Mouse (Mus musculus) hindbrain, embryonic 15.5 days (tissue): ENCODE data around the gene Fst. TPM values are rescaled to one million over a fixed set of nuclear protein-coding genes. Genes with fewer than 3 reads are reported as not detected.
A peak's percentile ranks its signal among the peaks of the same experiment; 100 is the strongest.

Source experiments
- ATAC-seq: fragments of 200-750 bp; cut with Nextera tagmentation; 2 replicates; pipeline ENCODE4 v1.8.0; 2017; ENCODE audit warnings: low read depth, moderate number of reproducible peaks, moderate TSS enrichment; ENCODE audit not compliant: low FRiP score
- H3K27ac ChIP-seq: fragments of 300-500 bp; sonication (generic); replicated peaks from 2 replicates; pipeline ENCODE4 v1.5.1; 2015; ENCODE audit warnings: mild to moderate bottlenecking, inconsistent platforms
- H3K27me3 ChIP-seq: fragments of 300-500 bp; sonication (generic); 2 replicates; pipeline ENCODE4 v1.6.1; 2015; ENCODE audit warnings: control low read depth, inconsistent platforms
- H3K36me3 ChIP-seq: fragments of 300-500 bp; sonication (generic); 2 replicates; pipeline ENCODE4 v1.6.1; 2015; ENCODE audit warnings: control low read depth, inconsistent platforms
- H3K4me1 ChIP-seq: fragments of 300-500 bp; sonication (generic); replicated peaks from 2 replicates; pipeline ENCODE4 v1.6.1; 2015; ENCODE audit warnings: control low read depth, inconsistent platforms
- H3K4me2 ChIP-seq: fragments of 300-500 bp; sonication (generic); 2 replicates; pipeline ENCODE4 v1.6.1; 2015; ENCODE audit warnings: moderate library complexity, mild to moderate bottlenecking, inconsistent platforms
- H3K4me3 ChIP-seq: fragments of 300-500 bp; sonication (generic); 2 replicates; pipeline ENCODE4 v1.5.1; 2015; ENCODE audit warnings: mild to moderate bottlenecking, inconsistent platforms
- H3K9ac ChIP-seq: fragments of 300-500 bp; sonication (generic); 2 replicates; pipeline ENCODE4 v1.6.1; 2015; ENCODE audit warnings: inconsistent platforms
- H3K9me3 ChIP-seq: fragments of 300-500 bp; sonication (generic); 2 replicates; pipeline ENCODE4 v1.6.1; 2016; ENCODE audit warnings: control low read depth, inconsistent platforms
- WGBS: fragments of 180-500 bp; shearing (Covaris S2); methylation state at CpG from one replicate; pipeline ENCODE4 v1.1.7; 2015; 5-methylcytosine and 5-hydroxymethylcytosine counted together
- polyA plus RNA-seq: library from polyadenylated mRNA; unstranded; fragments of >200 nt; fragmentation: Nextera tagmentation; extraction: Ambion mirVana; gene quantifications from 2 replicates; pipeline ENCODE4 v1.2.1, GENCODE M21; 2015

The Fst gene
- polyA plus RNA-seq, 1 experiment from 2014 or later = 6.0 TPM

GRCm38 (mm10) chr13:114458291-114458885, 363 bp downstream of the Fst start:
- peaks cover 26% of the 10 kb centered on the region for H3K27me3 ChIP-seq
- no peak overlapping the region for H3K27ac ChIP-seq
- peak overlapping the region; percentile 34 for H3K9ac ChIP-seq
- no peaks in the 10 kb centered on the region for H3K9me3 ChIP-seq
- WGBS = under 1% methylated on average over 56 of the region's 56 CpGs
- peak; percentile 62 for ATAC-seq
- peak overlapping the region; percentile 100 for H3K4me2 ChIP-seq
- H3K4me3 ChIP-seq = peak overlapping the region; percentile 57
- H3K36me3 ChIP-seq = no peaks in the 10 kb centered on the region
- H3K4me1 ChIP-seq = peaks cover 43% of the 10 kb centered on the region

- peak overlapping the region; percentile 57 for H3K4me3 ChIP-seq
- H3K4me2 ChIP-seq = peak overlapping the region; percentile 100
- no peaks in the 10 kb centered on the region for H3K36me3 ChIP-seq
- peak overlapping the region; percentile 28; the same call in 1 of the 2 replicates for H3K9ac ChIP-seq
- H3K27ac ChIP-seq = no peak overlapping the region
- H3K4me1 ChIP-seq = peaks cover 43% of the 10 kb centered on the region
- H3K9me3 ChIP-seq = no peaks in the 10 kb centered on the region
- H3K27me3 ChIP-seq = peaks cover 26% of the 10 kb centered on the region
- ATAC-seq = no peak
- under 1% methylated on average over 15 of the region's 15 CpGs for WGBS
Observed at GRCm38 (mm10) chr13:114457567-114458120, 1.1 kb downstream of the Fst start.

GRCm38 (mm10) chr13:114456766-114457566, 1.8 kb downstream of the Fst start:
- peak overlapping the region; percentile 100 for H3K4me2 ChIP-seq
- H3K27ac ChIP-seq = no peak overlapping the region
- H3K9me3 ChIP-seq = no peaks in the 10 kb centered on the region
- peaks cover 26% of the 10 kb centered on the region for H3K27me3 ChIP-seq
- peak overlapping the region; percentile 28; the same call in 1 of the 2 replicates for H3K9ac ChIP-seq
- H3K4me1 ChIP-seq = peaks cover 43% of the 10 kb centered on the region
- no peaks in the 10 kb centered on the region for H3K36me3 ChIP-seq
- WGBS = under 1% methylated on average over 44 of the region's 44 CpGs
- H3K4me3 ChIP-seq = peak overlapping the region; percentile 57
- no peak for ATAC-seq

- Histone ChIP-seq H3K4me2 (peak overlapping the region; percentile 100), H3K9ac (no peak overlapping the region), H3K27me3 (peaks cover 21% of the 10 kb centered on the region), H3K27ac (no peak overlapping the region), H3K4me1 (peaks cover 43% of the 10 kb centered on the region), H3K36me3 (no peaks in the 10 kb centered on the region), H3K9me3 (no peaks in the 10 kb centered on the region), H3K4me3 (peak overlapping the region; percentile 57)
- WGBS = under 1% methylated on average over 14 of the region's 14 CpGs
- peak; percentile 14; the same call in 1 of the 2 replicates for ATAC-seq
Observed at GRCm38 (mm10) chr13:114456224-114456623, 2.5 kb downstream of the Fst start.

- ATAC-seq = no peak
- peak overlapping the region; percentile 100 for H3K4me2 ChIP-seq
- WGBS = 36% methylated on average over 13 of the region's 13 CpGs
- H3K4me3 ChIP-seq = peak overlapping the region; percentile 57
- no peak overlapping the region for H3K9ac ChIP-seq
- peaks cover 21% of the 10 kb centered on the region for H3K27me3 ChIP-seq
- H3K36me3 ChIP-seq = no peaks in the 10 kb centered on the region
- H3K27ac ChIP-seq = no peak overlapping the region
- peaks cover 43% of the 10 kb centered on the region for H3K4me1 ChIP-seq
- no peaks in the 10 kb centered on the region for H3K9me3 ChIP-seq
Observed at GRCm38 (mm10) chr13:114455788-114456187, 3.0 kb downstream of the Fst start.

GRCm38 (mm10) chr13:114447213-114447612, 11.5 kb downstream of the Fst start:
- no peaks in the 10 kb centered on the region for H3K27me3 ChIP-seq
- H3K9ac ChIP-seq = no peak overlapping the region
- no peak overlapping the region for H3K4me2 ChIP-seq
- H3K36me3 ChIP-seq = no peaks in the 10 kb centered on the region
- no peak overlapping the region for H3K4me3 ChIP-seq
- H3K4me1 ChIP-seq = no peaks in the 10 kb centered on the region
- WGBS = 82% methylated on average over 2 of the region's 2 CpGs
- H3K27ac ChIP-seq = no peak overlapping the region
- ATAC-seq = no peak
- no peaks in the 10 kb centered on the region for H3K9me3 ChIP-seq

GRCm38 (mm10) chr13:114432491-114432890, 26.3 kb downstream of the Fst start:
- H3K4me1 ChIP-seq = no peaks in the 10 kb centered on the region
- no peak for ATAC-seq
- H3K27me3 ChIP-seq = no peaks in the 10 kb centered on the region
- 74% methylated on average over 5 of the region's 5 CpGs for WGBS
- no peak overlapping the region for H3K4me2 ChIP-seq
- no peaks in the 10 kb centered on the region for H3K36me3 ChIP-seq
- no peaks in the 10 kb centered on the region for H3K9me3 ChIP-seq
- no peak overlapping the region for H3K4me3 ChIP-seq
- H3K9ac ChIP-seq = no peak overlapping the region
- no peak overlapping the region for H3K27ac ChIP-seq

GRCm38 (mm10) chr13:114425230-114425629, 33.5 kb downstream of the Fst start:
- Histone ChIP-seq H3K36me3 (no peaks in the 10 kb centered on the region), H3K9ac (no peak overlapping the region), H3K27me3 (no peaks in the 10 kb centered on the region), H3K4me2 (no peak overlapping the region), H3K4me3 (no peak overlapping the region), H3K9me3 (no peaks in the 10 kb centered on the region), H3K27ac (no peak overlapping the region), H3K4me1 (no peaks in the 10 kb centered on the region)
- no peak for ATAC-seq
- 94% methylated on average over 5 of the region's 5 CpGs for WGBS

GRCm38 (mm10) chr13:114420235-114420634, 38.5 kb downstream of the Fst start:
- 91% methylated on average over 8 of the region's 8 CpGs for WGBS
- no peaks in the 10 kb centered on the region for H3K27me3 ChIP-seq
- no peak for ATAC-seq
- no peak overlapping the region for H3K4me3 ChIP-seq
- H3K36me3 ChIP-seq = no peaks in the 10 kb centered on the region
- no peaks in the 10 kb centered on the region for H3K9me3 ChIP-seq
- H3K4me2 ChIP-seq = no peak overlapping the region
- no peak overlapping the region for H3K9ac ChIP-seq
- H3K4me1 ChIP-seq = no peaks in the 10 kb centered on the region
- no peak overlapping the region for H3K27ac ChIP-seq

- 74% methylated on average over 3 of the region's 3 CpGs for WGBS
- no peak for ATAC-seq
- H3K4me1 ChIP-seq = no peaks in the 10 kb centered on the region
- H3K36me3 ChIP-seq = no peaks in the 10 kb centered on the region
- no peak overlapping the region for H3K27ac ChIP-seq
- no peaks in the 10 kb centered on the region for H3K27me3 ChIP-seq
- no peaks in the 10 kb centered on the region for H3K9me3 ChIP-seq
- no peak overlapping the region for H3K9ac ChIP-seq
- H3K4me2 ChIP-seq = no peak overlapping the region
- no peak overlapping the region for H3K4me3 ChIP-seq
Observed at GRCm38 (mm10) chr13:114419364-114419763, 39.4 kb downstream of the Fst start.

GRCm38 (mm10) chr13:114412326-114412725, 46.4 kb downstream of the Fst start:
- no peaks in the 10 kb centered on the region for H3K4me1 ChIP-seq
- no peak for ATAC-seq
- no peak overlapping the region for H3K27ac ChIP-seq
- no peaks in the 10 kb centered on the region for H3K9me3 ChIP-seq
- H3K27me3 ChIP-seq = no peaks in the 10 kb centered on the region
- no peak overlapping the region for H3K9ac ChIP-seq
- no peaks in the 10 kb centered on the region for H3K36me3 ChIP-seq
- H3K4me2 ChIP-seq = no peak overlapping the region
- H3K4me3 ChIP-seq = no peak overlapping the region

- H3K4me3 ChIP-seq = no peak overlapping the region
- no peaks in the 10 kb centered on the region for H3K9me3 ChIP-seq
- H3K27ac ChIP-seq = no peak overlapping the region
- no peak for ATAC-seq
- no peaks in the 10 kb centered on the region for H3K36me3 ChIP-seq
- WGBS = 4% methylated on average over 5 of the region's 5 CpGs
- H3K4me2 ChIP-seq = no peak overlapping the region
- no peaks in the 10 kb centered on the region for H3K4me1 ChIP-seq
- no peak overlapping the region for H3K9ac ChIP-seq
- H3K27me3 ChIP-seq = no peaks in the 10 kb centered on the region
Observed at GRCm38 (mm10) chr13:114406866-114407265, 51.9 kb downstream of the Fst start.
